Mouse (Mus musculus) retina, adult 2 months (tissue): ENCODE measurements around the gene Eef1b2.
A peak's percentile ranks its signal among the peaks of the same experiment; 100 is the strongest.
"Not testable (repeated sequence)": the region's sequence is repeated elsewhere in the genome, so short reads cannot be mapped to it uniquely, and the experiment has no call there.

Source experiments
- DNase-seq: peaks from one replicate; pipeline ENCODE4 v3.0.0-alpha.2; 2012; ENCODE audit warnings: low read depth, low spot score

The Eef1b2 gene

DNA sequence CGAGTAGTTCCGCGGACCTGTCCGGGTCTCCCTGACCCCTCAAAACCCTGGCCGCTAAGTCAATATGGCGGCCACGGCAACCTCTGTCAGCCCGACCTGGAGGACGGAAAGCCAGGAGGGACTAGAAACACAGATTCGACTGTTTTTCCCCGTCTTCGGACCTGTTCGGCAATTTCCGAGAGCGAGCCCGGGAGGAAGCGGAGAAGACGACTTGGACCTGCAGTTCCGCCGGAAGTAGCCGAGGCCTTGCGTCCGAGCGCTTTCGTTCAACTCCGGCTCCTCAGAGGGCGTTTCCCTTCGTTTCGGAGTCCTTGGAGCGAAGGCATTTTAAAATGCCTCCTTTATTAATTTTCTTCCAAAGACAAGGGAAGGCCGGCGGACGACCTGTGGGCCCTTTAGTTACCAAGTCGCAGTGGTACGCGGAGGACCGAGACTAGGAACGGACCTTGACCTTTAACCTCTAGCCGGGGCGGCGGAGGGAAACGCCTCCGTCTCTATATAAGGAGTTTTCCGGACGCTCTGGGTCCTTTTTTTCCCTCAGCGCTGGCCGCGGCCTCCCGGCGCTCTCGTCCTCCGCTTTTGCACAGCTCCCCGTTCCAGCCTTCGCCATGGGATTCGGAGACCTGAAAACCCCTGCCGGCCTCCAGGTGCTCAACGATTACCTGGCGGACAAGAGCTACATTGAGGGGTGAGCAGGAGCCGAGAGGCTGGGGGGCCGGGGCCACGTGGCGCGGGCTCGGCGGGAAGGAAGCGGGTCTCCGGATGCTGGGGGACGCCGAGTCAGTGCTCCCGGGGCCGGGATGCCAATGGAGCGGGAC, at the start of gene Eef1b2, which contains the start of gene Ndufs1:
Gene Eef1b2, plus strand, starts transcription at position 222 of the 818 bp plus-strand sequence.
Gene Ndufs1, minus strand, starts transcription at position 230 of the 818 bp plus-strand sequence.
- peak; percentile 97 for DNase-seq

DNA sequence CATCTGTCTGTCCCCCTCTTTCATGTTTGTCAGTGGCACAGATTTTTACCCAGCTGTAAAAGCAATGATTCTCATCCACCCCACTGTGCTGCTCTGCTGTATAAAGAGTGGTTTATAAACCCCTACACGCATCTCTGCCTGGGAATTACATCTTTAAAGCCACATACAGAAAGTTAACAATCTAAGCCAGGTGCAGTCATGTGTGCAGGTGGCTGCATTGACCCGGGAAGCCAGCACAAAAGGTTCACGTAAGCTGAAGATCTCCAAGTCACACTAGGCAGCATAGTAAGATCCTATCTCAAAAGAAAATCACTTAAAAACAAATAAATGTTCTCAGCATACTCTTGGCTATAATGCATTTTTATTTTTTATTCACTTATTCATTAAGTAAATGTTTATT, 47.4 kb upstream of the Eef1b2 start:
- DNase-seq, result no peak

DNA sequence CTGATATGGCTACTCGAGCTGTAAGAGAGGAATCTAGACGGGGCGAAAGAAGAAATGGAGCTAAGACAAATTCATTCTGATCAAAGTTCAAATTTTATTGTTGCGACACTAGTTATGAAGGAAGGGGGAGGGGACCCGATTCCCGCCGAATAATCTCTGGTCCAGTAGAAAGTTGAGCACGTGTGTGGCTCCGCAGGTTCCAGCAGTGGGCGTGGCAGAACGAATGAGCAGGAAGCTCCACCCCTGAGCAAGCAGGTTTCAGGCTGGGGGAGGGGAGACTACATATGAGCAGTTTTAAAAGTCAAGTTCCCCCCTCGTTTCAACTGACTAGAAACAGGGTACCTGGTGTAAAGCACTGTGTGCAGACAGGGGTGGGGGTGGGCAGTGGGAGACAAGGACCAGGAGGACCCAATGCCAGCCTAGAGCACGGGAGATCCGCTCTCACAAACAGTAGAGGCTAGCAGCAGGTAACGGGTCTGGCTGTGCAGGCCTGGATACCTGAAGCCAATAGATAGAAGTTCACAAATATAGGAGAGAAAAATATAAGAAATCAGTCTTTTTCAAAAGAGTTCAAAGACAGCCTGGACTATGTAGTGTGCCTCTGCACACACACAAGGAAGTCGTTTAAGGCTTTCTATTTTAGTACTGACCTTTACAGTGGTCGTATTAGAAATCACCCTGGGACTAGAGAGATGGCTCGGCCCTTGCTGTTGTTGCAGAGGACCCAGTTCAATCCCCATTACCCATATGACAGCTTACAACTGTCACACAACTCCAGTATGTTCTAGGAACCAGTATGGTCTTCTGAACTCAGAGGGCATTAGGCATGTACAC, 46.6 kb upstream of the Eef1b2 start:
- no peak for DNase-seq

DNA sequence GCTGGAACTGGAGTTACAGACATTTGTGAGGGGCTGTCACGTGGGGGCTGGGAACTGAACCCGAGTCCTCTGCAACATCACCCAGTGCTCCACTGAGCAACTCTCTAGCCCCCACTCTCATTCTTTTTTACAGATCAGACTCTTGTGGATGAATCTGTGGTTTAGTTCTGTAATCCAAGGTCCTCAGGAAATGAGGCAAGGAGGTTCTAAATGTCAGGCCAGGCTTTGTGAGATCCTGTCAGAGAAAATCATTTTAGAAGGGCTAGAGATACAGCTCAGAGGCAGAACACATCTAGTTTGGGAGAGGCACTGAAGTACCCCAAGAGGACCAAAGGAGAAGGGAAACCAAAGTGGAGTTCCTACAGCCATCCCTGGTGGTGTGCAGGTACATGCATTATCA, 45.7 kb upstream of the Eef1b2 start:
- no peak for DNase-seq

DNA sequence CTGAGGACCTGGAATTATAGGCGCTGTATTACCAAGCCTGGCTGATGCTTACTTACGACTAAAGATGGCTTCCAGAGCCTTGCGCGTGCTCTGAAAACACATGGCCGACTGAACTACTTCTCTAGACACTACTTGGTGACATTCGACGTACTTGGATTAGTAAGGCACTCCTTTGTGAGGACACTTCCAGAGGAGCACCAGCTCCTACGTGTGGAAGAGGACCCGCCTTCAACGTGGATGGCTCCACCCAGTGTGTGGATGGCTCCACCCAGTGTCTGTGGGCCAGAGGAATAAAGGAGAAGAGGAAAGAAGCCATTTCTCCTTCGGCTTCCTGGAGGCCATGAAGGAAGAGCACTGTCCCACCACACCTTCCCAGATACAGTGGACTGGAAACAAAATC, 44.9 kb upstream of the Eef1b2 start:
- DNase-seq, result no peak

DNA sequence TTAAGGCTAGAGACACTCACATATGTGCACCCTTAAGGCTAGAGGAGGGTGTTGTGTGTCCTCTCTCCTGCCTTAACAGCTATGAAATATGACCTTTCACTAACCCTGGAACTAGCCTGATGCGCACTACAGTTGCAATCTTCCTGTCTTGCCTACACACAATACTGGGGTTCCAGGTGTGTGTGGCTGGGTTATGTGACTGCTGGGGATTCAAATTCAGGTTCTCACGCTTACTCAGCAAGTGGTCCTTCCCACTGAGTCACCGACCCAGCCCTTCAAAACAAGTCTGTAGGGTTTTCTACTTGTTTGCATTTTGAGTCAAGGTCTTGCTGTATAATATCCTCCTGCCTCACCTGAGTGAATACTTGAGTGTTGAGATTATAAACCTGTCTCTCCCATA, 42.1 kb upstream of the Eef1b2 start:
- DNase-seq, result no peak

DNA sequence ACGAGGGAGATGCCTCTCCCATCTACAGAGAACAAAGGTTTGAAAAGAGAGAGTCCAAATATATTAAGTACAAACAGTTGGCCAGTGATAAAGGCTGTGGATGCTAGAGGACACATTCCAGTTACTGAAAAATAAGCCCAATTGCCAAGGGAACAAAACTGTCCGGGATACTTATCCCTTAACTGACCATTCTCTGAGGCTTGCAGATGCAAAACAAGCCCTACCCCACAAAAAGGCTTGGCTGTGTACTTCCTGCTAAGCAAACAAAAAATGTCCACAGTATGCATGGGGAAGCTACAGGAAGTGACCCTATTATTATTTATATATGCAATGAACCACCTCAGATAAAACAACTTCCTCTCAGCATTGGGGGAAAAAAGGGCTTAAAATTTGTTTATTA, 38.7 kb upstream of the Eef1b2 start:
- DNase-seq, result no peak

DNA sequence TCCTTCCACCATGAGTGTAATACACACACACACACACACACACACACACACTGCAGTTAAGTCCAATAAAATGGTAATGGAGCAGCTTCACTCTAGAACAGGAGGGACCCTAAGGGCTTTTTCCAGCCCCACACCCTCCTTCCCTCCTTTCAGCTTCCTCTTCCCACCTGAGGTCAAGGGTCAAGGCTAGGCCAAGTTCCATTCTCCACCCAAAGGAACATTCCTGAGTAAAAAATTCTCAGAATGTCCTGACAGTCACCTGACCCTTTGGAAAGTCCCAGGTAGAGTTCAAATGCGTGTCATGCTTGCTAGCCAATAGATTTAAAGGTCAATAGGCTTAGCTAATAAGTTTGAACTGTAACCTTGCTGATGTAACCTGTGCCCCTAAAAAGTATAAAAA, 38.0 kb upstream of the Eef1b2 start:
- not testable (repeated sequence) for DNase-seq

DNA sequence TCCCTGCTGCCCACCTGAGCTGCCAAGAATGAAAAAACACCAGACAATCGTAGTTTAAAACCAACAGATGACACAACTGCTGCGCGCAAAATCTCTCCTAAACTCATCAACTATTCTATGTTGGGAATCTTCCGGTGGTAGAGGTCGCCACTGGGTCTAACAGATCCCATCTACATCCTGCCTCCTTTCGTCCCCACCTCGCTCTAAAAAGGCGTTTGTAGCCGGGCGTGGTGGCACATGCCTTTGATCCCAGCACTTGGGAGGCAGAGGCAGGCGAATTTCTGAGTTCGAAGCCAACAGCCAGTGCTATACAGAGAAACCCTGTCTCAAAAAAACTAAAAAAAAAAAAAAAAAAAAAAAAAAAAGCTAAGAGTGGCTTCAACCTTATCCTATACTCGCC, 36.4 kb upstream of the Eef1b2 start:
- no peak for DNase-seq

DNA sequence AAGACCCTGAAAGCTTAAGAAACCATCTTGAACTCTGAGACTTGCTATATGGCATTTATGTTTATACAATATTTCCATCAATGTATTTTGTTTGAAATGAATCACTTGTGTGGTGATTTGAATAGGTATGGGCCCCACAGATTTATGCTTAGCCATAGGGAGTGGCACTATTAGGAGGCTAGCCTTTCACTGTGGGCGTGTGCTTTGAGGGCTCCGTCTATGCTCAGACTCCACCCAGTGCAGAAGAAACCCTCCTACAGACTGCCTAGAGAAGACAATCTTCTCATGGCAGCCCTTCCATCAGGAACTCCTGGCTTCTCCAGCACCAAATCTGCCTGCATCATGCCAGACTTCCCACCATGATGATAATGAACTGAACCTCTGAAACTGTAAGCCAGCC, 8.0 kb upstream of the Eef1b2 start:
- no peak for DNase-seq

DNA sequence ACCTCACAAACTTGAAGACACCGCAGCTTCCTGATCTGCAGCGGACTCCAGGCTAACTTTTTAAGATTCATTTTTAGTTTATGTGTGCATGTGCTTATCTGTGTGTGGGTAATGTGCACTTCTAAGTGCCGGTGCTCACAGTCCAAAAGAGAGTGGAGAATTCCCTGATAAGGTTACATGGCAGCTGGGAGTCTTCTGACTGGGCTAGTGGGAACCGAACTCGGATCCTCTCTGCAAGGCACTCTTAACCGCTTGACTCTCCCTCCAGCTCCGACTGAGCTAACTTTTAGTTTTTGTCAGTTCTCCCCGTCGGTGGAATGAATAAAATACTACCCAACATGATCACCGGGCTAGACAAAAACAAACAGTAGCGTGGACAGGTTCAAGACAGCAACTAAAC, 772 bp upstream of the Eef1b2 start:
- DNase-seq, result no peak

DNA sequence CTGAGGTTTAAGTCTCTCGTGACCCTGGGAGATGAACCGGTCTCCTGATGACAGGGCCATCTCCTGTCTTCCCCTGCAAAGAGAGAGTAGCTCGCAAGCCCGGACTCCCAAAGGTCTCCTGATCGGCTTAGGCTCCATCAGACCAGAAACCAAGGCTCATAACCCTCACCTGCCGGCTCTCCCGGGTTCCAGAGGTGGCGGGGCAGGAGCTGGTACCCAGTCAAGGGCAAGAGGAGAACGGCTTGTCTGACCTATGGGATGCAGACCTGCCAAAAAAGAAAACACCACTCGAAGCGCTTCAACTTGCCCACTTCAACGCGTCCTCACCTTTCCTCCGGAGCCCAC, 394 bp upstream of the Eef1b2 start:
- no peak for DNase-seq

DNA sequence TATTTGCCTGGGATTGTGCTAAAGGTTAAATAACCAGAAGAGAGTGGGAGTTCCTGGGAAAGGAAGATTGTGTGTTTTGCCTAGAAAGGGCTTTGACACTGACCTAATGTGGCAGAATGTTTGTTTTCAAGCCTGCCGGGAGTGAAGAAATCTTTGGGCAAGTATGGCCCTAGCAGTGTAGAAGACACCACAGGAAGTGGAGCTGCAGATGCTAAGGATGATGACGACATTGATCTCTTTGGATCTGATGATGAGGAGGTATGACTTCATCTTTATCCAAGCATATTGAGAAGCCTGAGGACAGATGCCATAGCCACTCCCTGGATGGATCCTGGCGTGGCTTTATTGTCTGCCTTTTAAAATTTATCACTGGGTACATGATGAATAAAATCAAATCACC, 1.7 kb downstream of the Eef1b2 start:
- no peak for DNase-seq

DNA sequence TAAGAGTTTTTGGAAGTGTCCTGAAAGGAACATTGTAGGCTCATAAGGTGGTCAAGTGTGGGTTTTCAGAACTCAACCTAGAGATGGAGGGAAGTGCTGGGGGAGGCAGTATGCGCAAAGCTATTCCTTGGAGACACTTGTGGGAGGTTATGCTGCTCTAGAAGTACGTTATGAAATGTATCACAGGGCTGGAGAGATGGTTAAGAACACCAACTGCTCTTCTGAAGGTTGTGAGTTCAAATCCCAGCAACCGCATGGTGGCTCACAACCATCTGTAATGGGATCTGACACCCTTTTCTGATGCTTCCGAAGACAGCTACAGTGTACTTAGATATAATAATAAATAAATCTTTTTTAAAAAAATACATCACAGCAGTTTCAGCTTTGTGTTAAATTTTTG, 3.5 kb downstream of the Eef1b2 start:
- no peak for DNase-seq

DNA sequence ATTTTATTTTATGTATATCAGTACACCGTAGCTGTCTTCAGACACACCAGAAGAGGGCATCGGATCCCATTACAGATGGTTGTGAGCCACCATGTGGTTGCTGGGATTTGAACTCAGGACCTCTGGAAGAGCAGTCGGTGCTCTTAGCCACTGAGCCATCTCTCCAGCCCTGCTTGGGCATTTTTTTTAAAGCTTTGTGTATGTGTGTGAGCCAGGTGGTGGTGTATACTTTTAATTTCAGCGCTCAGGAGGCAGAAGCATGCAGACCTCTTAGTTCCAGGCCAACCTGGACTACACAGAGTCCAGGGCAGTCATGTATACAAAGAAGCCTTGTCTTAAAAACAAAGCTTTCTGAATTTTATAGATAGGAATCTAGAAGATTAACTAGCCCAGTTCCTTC, 4.0 kb downstream of the Eef1b2 start:
- not testable (repeated sequence) for DNase-seq

DNA sequence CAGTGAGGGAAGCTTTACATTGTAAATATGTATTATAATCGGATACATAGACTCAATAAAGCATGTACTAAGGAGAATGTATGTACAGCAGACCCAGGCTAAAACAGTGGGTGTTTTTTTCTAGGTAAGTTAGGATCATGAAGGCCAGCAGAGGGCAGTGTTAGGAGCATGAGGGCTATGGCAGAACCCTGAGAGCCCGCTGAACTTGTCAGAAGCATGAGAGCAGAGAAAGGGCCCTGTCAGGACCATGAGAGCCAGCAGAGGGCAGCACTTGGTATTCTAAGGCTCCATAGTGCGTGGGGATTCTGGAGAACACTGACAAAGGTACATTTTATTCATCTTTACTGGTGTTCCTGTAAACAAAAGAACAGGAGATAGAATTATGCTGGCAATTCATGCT, 4.4 kb downstream of the Eef1b2 start:
- DNase-seq, result peak; percentile 83

DNA sequence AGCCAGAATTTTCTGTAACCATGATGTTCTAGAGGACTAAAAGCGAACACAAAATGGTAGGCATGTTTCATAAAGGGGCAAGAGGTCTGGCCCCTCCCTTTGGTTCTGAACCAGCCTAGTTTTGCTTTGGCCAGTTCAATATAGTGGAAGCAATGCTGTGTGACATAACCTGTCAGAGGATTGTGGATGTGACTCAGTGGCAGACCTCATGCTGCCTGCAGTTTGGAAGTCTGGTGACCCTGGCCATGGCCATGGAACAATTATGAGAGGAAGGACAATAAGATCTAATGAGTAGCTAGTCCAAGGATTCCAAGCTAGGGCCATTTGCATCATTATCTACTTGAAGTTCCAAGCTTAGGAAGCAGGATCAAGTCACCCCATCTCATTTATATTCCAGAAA, 4.9 kb downstream of the Eef1b2 start:
- no peak for DNase-seq

DNA sequence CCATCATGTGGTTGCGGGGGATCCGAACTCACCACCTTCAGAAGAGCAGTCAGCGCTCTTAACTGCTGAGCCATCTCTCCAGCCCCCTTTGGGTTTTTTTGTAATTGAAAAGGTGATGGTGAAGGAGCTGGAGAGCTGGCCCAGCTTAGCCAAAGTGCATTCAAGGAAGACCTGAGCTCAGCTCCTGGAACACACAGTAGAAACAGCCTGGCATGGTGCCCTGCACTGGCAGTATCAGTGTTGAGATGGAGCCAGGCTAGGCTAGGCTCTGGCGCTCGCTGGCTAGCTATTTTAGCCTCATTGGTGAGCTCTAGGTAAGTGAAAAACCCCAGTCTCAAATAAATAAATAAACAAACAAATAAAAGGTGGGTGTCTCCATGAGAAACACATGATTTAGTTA, 5.6 kb downstream of the Eef1b2 start:
- no peak for DNase-seq

DNA sequence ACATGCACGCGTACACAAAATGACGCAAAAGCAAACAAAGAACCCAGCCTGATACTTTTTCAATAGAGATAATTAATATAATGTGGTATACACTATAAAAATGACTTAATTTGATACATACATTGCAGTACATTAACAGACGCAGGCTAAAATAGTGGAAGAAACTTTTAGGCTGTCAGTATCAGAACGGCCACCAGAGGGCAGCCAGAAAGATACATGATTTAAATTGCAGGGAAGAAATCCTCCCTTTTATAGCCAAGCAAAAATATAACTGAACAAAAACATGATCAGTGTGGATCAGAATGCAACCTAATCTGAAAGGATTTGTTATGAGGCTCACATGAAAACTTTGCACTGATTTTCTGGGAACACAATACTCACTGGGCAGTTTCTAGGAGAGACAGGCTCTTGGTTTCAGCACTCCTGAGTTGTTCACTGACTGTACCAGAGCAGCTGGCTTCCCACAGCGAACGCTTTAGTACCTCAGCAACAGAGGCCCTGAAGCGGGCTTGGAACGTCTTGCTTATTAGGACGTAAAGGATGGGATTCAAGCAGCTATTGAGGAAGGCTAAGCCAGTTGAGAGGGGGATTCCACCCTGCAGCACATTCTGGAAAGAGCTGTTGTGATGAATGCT, 6.1 kb downstream of the Eef1b2 start:
- no peak for DNase-seq

DNA sequence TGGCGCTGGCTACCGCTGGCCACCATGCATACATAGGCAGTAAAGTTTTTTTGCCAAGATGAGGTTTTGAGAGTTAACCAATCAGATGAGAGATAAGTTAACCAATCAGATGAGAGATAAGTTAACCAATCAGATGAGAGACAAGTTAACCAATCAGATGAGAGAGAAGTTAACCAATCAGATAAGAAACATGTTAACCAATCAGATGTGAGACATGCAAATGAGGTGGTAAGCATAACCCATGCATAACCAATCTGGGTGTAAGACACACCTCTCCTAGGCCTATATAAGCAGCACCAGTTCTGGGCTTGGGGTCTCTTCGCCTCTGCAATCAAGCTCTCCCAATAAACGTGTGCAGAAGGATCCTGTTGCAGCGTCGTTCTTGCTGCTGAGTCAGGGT, 8.8 kb downstream of the Eef1b2 start:
- DNase-seq, result not testable (repeated sequence)

DNA sequence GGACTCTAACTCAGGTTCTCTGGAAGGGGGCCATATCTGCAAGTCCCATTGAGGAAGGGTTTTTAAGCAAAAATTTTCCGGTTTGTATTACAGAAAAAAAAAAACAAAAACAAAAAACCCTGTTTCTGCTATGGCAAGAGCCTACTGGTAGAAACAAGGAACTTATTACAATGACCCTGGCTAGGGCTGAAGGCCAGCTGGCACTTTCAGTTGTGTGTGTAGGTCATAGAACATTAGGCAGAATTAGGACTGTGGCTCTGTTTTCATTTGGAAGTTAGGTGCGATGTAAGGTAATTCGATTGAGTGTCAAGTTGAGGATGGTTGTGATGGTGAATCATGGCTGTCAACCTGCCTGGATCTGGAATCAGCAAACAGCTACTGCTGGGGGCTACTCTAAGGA, 11.9 kb downstream of the Eef1b2 start:
- no peak for DNase-seq

DNA sequence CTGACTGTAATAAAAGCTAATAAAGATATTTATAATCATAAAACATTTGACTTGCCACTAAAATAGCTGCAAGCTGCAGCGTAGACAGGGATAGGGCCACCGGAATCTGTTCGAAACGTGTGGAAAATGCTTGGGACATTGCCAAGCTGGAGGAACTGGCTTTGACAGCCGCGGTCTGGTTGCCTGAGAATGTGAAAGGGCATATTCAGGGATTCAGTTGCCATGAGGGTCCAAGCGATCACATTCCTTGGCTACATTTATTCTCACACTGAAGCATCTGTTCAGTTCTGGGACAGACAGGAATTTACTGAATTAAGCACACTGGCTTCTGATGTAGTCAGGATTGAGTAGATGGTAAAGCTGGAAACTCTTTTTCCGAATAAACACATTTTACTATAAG, 14.2 kb downstream of the Eef1b2 start:
- no peak for DNase-seq
